Mouse (Mus musculus) heart, embryonic 16.5 days (tissue): ENCODE measurements around the gene Cnga1. TPM values are rescaled to one million over a fixed set of nuclear protein-coding genes. Genes with fewer than 3 reads are reported as not detected.
A peak's percentile ranks its signal among the peaks of the same experiment; 100 is the strongest.

Experiments
- ATAC-seq: fragments of 200-750 bp; cut with Nextera tagmentation; replicated peaks from 2 replicates; pipeline ENCODE4 v1.8.0; 2017; ENCODE audit warnings: moderate number of reproducible peaks; ENCODE audit not compliant: insufficient read depth, low FRiP score; ENCODE audit errors: extremely low read depth
- H3K27ac ChIP-seq: fragments of 300-500 bp; sonication (generic); 2 replicates; pipeline ENCODE4 v1.5.1; 2014; ENCODE audit warnings: mild to moderate bottlenecking, low read length, control low read depth, moderate library complexity
- H3K27me3 ChIP-seq: fragments of 300-500 bp; sonication (generic); 2 replicates; pipeline ENCODE4 v1.6.1; 2014; ENCODE audit warnings: low read length, mixed read lengths; ENCODE audit not compliant: control insufficient read depth, insufficient read depth
- H3K36me3 ChIP-seq: fragments of 300-500 bp; sonication (generic); 2 replicates; pipeline ENCODE4 v1.6.1; 2014; ENCODE audit not compliant: control insufficient read depth, insufficient read depth
- H3K4me1 ChIP-seq: fragments of 300-500 bp; sonication (generic); 2 replicates; pipeline ENCODE4 v1.6.1; 2014; ENCODE audit warnings: low read length, mixed read lengths; ENCODE audit not compliant: control insufficient read depth, insufficient read depth
- H3K4me2 ChIP-seq: fragments of 300-500 bp; sonication (generic); 2 replicates; pipeline ENCODE4 v1.6.1; 2014; ENCODE audit warnings: low read depth, mild to moderate bottlenecking, control low read depth, low read length
- H3K4me3 ChIP-seq: fragments of 300-500 bp; sonication (generic); 2 replicates; pipeline ENCODE4 v1.5.1; 2014; ENCODE audit warnings: mild to moderate bottlenecking, control low read depth, low read length
- H3K9ac ChIP-seq: fragments of 300-500 bp; sonication (generic); 2 replicates; pipeline ENCODE4 v1.6.1; 2014; ENCODE audit warnings: low read length, control low read depth
- H3K9me3 ChIP-seq: fragments of 300-500 bp; sonication (generic); replicated peaks from 2 replicates; pipeline ENCODE4 v1.6.1; 2016; ENCODE audit warnings: low read length; ENCODE audit not compliant: control insufficient read depth
- WGBS: fragments of 180-500 bp; shearing (Covaris S2); extraction: QIAGEN DNeasy Blood & Tissue Kit; methylation state at CpG from one replicate; pipeline ENCODE4 v1.1.7; 2014; 5-methylcytosine and 5-hydroxymethylcytosine counted together
- polyA plus RNA-seq: library from polyadenylated mRNA; unstranded; fragments of >200 nt; fragmentation: Nextera tagmentation; extraction: Ambion mirVana; gene quantifications from 2 replicates; pipeline ENCODE4 v1.2.1, GENCODE M21; 2015

Cnga1 gene
- polyA plus RNA-seq, 1 experiment from 2014 or later = not detected

- H3K9me3 ChIP-seq = no peaks in the 10 kb centered on the region
- WGBS = under 1% methylated on average over 25 of the region's 25 CpGs
- peak within 1 kb of the TSS; percentile 64 for H3K9ac ChIP-seq
- peak within 1 kb of the TSS; percentile 67 for H3K4me3 ChIP-seq
- H3K36me3 ChIP-seq = no peaks in the 10 kb centered on the region
- H3K27me3 ChIP-seq = peaks cover 11% of the 10 kb centered on the region
- peaks cover 4% of the 10 kb centered on the region; the same call in 1 of the 2 replicates for H3K4me1 ChIP-seq
- no peak within 1 kb of the TSS for H3K27ac ChIP-seq
- H3K4me2 ChIP-seq = peak within 1 kb of the TSS; percentile 97
- ATAC-seq = peak; percentile 93
These were observed 3.4 kb upstream of the Cnga1 start, which contains the start of gene Nipal1 for GRCm38 (mm10) chr5:72647418-72647907. Gene Nipal1, plus strand, starts transcription at chr5:72647795.

- Histone ChIP-seq H3K4me2 (peak overlapping the region; percentile 97), H3K4me1 (peaks cover 4% of the 10 kb centered on the region; the same call in 1 of the 2 replicates), H3K27ac (no peak overlapping the region), H3K4me3 (peak overlapping the region; percentile 67), H3K9ac (no peak overlapping the region), H3K27me3 (peaks cover 11% of the 10 kb centered on the region), H3K36me3 (no peaks in the 10 kb centered on the region), H3K9me3 (no peaks in the 10 kb centered on the region)
- no peak for ATAC-seq
- 31% methylated on average over 10 of the region's 10 CpGs for WGBS
These were observed 2.9 kb upstream of the Cnga1 start for GRCm38 (mm10) chr5:72646996-72647395.

GRCm38 (mm10) chr5:72646131-72646530 is 2.1 kb upstream of the Cnga1 start:
- no peak for ATAC-seq
- H3K4me1 ChIP-seq = peaks cover 4% of the 10 kb centered on the region; the same call in 1 of the 2 replicates
- no peaks in the 10 kb centered on the region for H3K9me3 ChIP-seq
- H3K9ac ChIP-seq = no peak overlapping the region
- no peak overlapping the region for H3K27ac ChIP-seq
- peaks cover 11% of the 10 kb centered on the region for H3K27me3 ChIP-seq
- no peak overlapping the region for H3K4me3 ChIP-seq
- H3K36me3 ChIP-seq = no peaks in the 10 kb centered on the region
- H3K4me2 ChIP-seq = no peak overlapping the region
- WGBS = 36% methylated on average over 10 of the region's 10 CpGs

- Histone ChIP-seq H3K27ac (no peak overlapping the region), H3K4me2 (no peak overlapping the region), H3K9ac (no peak overlapping the region), H3K9me3 (no peaks in the 10 kb centered on the region), H3K27me3 (peaks cover 11% of the 10 kb centered on the region), H3K36me3 (no peaks in the 10 kb centered on the region), H3K4me1 (peaks cover 4% of the 10 kb centered on the region; the same call in 1 of the 2 replicates), H3K4me3 (no peak overlapping the region)
- WGBS = 62% methylated on average over 7 of the region's 7 CpGs
- no peak for ATAC-seq
These were observed 420 bp downstream of the Cnga1 start for GRCm38 (mm10) chr5:72643655-72644054.

GRCm38 (mm10) chr5:72640072-72640471 is 4.0 kb downstream of the Cnga1 start:
- ATAC-seq = no peak
- no peaks in the 10 kb centered on the region for H3K36me3 ChIP-seq

GRCm38 (mm10) chr5:72636576-72636975 is 7.5 kb downstream of the Cnga1 start:
- Histone ChIP-seq H3K27ac (no peak overlapping the region), H3K4me2 (no peak overlapping the region), H3K36me3 (no peaks in the 10 kb centered on the region), H3K9ac (no peak overlapping the region), H3K4me1 (no peaks in the 10 kb centered on the region), H3K9me3 (no peaks in the 10 kb centered on the region), H3K4me3 (no peak overlapping the region), H3K27me3 (no peaks in the 10 kb centered on the region)
- ATAC-seq = no peak
- WGBS = 77% methylated on average over 3 of the region's 3 CpGs

More at GRCm38 (mm10) chr5:72640072-72640471, 4.0 kb downstream of the Cnga1 start:
- Histone ChIP-seq H3K27me3 (no peaks in the 10 kb centered on the region), H3K9ac (no peak overlapping the region), H3K27ac (no peak overlapping the region), H3K4me3 (no peak overlapping the region), H3K4me2 (no peak overlapping the region), H3K4me1 (no peaks in the 10 kb centered on the region), H3K9me3 (no peaks in the 10 kb centered on the region)
- 89% methylated on average over 1 of the region's 1 CpGs for WGBS

GRCm38 (mm10) chr5:72636122-72636521 is 8.0 kb downstream of the Cnga1 start:
- no peak overlapping the region for H3K4me3 ChIP-seq
- 50% methylated on average over 3 of the region's 3 CpGs for WGBS
- ATAC-seq = no peak; the same call in 1 of the 2 replicates
- no peaks in the 10 kb centered on the region for H3K36me3 ChIP-seq
- no peaks in the 10 kb centered on the region for H3K9me3 ChIP-seq
- no peaks in the 10 kb centered on the region for H3K4me1 ChIP-seq
- H3K27ac ChIP-seq = no peak overlapping the region; the same call in 1 of the 2 replicates
- no peak overlapping the region for H3K9ac ChIP-seq
- H3K27me3 ChIP-seq = no peaks in the 10 kb centered on the region
- H3K4me2 ChIP-seq = no peak overlapping the region

- ATAC-seq = peak; percentile 63
- no peak overlapping the region for H3K4me3 ChIP-seq
These were observed 9.2 kb downstream of the Cnga1 start for GRCm38 (mm10) chr5:72634791-72635271.

GRCm38 (mm10) chr5:72630026-72630425 is 14.0 kb downstream of the Cnga1 start:
- Histone ChIP-seq H3K4me1 (no peaks in the 10 kb centered on the region), H3K27ac (no peak overlapping the region), H3K27me3 (no peaks in the 10 kb centered on the region), H3K4me3 (no peak overlapping the region), H3K4me2 (no peak overlapping the region), H3K9ac (no peak overlapping the region), H3K36me3 (no peaks in the 10 kb centered on the region), H3K9me3 (no peaks in the 10 kb centered on the region)
- no peak for ATAC-seq
- 66% methylated on average over 6 of the region's 6 CpGs for WGBS

More at GRCm38 (mm10) chr5:72634791-72635271, 9.2 kb downstream of the Cnga1 start:
- Histone ChIP-seq H3K27me3 (no peaks in the 10 kb centered on the region), H3K27ac (peak overlapping the region; percentile 32; the same call in 1 of the 2 replicates), H3K36me3 (no peaks in the 10 kb centered on the region), H3K4me2 (no peak overlapping the region), H3K4me1 (no peaks in the 10 kb centered on the region), H3K9ac (no peak overlapping the region), H3K9me3 (no peaks in the 10 kb centered on the region)
- WGBS = 65% methylated on average over 9 of the region's 9 CpGs
